Mouse (Mus musculus): ENCODE measurements around the gene Psmg3.
A peak's percentile ranks its signal among the peaks of the same experiment; 100 is the strongest.

Psmg3 gene

DNA sequence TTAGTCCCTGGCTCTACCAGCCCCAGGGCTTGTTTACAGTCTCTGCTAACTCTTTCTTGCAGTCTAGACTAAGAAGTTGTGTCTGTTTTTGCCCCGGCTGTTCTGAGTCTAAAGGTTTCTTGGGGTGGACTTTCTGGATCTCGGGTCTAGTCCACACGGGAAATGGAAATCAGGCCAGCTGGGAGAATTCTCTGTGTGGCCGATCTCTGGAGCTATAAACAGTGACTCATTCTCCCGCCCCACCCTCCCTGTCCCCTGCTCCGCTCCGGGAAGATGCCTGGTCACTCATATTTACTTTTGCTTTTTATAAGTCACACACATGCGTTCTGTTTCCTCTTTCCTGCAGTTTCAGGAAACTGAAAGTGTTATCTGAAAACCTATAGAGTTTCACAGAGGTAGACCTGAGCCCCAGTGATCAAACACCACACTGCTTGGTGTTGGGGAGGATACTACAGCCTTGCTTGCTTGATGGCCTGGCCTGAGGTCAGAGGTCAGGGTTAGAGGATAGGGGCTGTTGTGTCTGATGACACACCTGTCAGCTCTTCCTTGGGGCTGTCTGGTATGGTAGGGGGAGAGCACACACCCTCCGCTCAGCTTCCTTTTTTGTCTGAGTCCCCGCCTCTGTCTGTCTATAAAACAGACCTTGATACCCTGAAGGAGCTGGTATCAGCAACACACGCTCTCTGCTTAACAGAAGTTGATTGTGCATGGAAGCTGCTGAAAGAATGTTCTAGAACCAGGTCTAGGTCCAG, 33.2 kb downstream of the Psmg3 start:
- DNase-seq: no peak

DNA sequence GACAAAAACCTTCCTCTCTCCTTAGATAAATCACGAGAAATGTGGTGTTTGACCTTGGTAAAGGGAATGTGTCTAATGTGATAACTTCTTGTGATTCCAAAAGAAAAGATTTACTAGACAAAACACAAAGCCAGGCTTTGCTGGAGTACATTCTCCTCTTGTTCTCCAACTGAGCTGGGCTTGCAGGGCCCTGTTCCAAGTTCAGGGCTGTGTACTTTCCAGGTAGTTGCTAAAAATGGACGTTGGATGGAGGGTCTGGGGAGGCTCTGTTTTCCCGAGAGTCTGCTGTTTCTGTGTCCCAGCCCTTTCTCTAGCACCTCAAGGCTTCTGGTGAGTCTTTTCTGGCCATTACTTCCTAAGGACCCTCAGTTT, 33.7 kb downstream of the Psmg3 start:
- no peak for DNase-seq

DNA sequence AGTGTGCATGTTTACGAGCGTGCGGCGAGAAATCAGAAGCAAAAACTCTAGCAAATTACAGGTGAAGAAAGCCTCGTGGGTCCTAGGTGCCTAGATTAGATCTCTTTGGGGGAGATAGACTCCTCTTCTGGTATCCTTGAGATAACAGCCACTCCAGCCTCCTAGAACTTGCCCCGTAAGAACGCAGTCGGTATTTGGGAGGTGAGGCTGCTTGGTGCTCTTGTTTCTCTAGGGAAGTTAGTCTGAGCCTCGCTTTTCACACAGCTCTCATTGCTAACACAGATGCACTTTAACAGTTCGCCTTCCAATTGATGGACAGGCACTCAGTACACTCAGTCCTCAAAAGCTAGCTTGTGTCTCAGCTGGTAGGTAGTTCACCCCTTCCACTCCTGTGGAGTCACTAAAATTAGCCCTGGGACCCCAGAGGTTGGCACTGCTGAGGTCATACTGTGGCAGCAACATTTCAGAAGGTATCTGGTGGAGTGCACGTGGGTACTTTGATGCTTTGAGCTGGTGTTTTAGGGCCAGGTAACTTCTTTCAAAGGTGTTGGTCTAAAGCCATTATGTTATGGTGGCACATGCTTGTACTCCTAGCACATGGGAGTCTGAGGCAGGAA, 34.4 kb downstream of the Psmg3 start:
- no peak for DNase-seq

DNA sequence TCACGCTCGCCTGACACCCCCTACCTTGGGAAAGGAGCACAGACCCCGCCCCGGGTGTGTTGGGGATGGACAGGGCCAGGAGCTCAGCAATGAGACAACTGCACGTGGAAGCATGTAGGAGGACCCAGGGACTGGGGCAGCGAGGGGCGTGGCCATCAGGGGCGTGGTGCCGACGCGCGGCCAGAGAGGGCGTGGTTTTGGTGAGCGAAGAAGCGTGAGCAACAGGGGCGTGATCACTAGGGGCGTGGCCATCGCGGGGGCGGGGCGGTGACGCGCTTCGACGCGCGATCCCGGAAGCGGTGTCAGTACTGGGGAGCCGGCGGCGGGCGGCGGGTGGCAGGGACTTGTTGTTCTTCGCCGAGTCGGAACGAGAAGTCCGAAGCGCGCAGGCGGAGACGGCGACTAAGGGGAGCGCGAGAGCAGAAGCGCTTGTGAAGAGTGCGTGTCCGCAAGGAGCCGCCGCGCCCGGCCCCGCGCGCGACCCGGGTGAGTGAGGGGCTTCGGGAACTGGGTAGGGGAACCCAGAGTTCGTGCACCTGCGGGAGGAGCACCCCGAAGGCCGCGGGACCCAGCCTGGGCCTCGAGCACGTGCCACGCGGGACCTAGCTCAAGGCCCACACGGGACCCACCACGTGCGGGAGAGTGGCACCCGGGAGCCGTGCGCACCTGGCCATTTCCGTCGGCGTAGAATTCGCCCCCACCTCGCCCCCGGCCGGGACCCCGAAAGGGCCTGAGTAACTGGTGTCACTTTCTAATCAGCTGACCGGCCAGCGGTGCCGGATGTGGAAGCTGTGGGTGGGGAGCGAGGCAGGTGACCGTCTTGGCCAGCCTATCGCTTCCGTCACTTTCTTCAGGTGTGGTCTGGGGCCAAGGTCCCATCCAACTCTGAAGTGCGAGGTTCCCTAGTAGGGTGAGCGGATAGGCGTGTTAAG, 35.2 kb downstream of the Psmg3 start, which contains the start of gene Mafk:
Gene Mafk, plus strand, starts transcription at position 287 of the 932 bp plus-strand sequence.
- peak; percentile 94 for DNase-seq

DNA sequence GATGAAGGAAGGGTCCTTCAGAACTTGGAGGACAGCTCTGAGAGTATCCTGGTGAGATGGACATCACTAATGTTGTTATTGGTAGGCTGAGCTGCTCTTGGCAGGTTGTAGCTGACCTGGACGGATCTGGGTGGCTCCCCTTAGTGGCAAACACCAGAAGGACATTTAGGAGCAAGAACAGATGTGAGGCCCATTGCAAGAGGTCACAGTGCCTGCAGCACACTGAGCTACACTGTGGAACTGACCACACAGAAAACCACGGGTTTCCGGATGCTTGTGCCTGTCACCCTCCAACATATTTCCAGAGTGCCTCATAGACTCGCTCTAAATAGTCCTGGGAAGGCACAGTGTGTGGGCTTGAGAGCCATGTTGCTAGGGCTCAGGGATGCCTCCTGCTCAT, 37.2 kb downstream of the Psmg3 start:
- DNase-seq: no peak

DNA sequence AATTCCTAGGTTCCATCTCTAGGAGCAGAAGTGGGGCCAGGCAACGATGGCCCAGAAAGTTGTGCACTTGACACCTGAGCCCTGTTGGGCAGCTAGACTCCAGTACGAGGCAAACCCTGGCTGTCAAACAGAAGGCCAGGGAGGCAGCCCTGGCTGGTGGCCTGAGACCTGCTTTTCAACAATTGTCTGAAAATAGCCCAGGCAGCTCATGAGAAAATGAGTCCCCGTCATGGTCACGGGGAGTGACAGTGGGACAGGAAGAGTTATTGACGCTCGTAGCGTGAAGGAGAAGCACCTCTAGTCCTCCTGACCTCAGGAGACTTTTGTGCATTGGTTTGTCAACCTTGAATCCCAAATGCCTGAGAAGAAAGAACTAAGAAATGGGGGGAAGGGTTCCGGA, 45.3 kb downstream of the Psmg3 start:
- DNase-seq: no peak

DNA sequence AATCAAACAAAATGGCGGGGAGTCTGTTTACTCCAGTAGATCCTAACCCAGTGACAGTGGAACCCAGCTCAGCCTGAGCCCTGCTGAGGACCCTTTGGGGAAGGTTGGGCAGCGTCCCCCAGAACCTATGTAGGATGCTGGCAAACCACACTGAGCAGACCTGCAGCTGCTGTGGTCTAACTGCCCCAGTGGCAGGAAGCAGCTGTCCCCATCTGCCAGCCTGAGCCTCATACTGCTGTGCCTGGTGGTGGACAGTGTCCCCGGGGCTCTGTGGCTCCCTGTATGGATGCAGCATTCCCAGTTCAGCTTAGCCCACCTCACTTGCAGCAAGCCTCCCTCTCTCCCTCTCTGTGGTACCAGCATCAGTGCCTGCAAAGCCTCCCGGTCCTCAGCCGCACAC, 49.7 kb downstream of the Psmg3 start:
- DNase-seq: no peak

DNA sequence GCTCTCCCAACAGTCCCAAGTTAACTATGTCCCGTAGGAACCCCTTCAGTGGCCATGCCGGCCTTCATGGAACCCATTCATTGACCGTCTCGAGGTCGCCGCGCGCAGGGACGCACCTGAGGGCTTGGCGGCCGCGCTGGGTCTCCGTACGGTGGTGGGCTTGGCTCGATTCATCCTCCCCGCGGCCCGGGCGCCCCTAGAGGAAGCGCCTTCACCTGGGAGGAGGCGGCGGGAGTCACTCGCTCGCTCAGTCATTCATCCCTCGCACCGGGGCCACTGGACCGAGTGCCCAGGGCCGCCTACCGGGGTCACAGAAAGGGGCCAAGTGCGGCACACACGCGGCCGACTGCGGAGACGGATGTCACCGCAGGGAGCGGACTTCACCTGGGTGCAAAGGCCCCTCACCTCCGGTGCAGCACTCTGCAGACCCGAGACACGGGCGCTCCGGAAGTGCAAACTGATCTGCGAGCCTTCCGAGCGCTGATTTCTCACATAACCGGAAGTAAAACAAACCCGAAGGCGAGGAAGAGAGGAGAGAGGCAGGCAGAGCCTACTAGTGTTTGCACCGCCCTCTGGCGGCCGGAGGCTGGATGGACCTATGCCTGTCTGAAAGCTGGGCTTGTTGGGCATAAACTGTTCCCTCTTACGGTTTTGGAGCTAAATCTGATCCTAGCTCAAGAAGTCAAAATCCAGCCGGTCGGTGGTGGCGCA, 51.3 kb downstream of the Psmg3 start, which contains the start of gene Ints1:
Gene Ints1, minus strand, starts transcription at position 459 of the 711 bp plus-strand sequence.
- peak; percentile 98 for DNase-seq
